Mouse (Mus musculus): ENCODE data around the gene Cdc26.

Gene Cdc26

GRCm38 (mm10) chr4:62384159-62384558 is 24.3 kb downstream of the Cdc26 start:
- Histone ChIP-seq H3K36me3 (ENCODE audit: control insufficient read depth, insufficient read depth, low read length, poor library complexity, severe bottlenecking) (no peaks in the 10 kb centered on the region), H3K27me3 (ENCODE audit: control insufficient read depth, insufficient read depth, low read length, poor library complexity, severe bottlenecking) (no peaks in the 10 kb centered on the region)
- DNase-seq (ENCODE audit: low read depth, low spot score): no peak

GRCm38 (mm10) chr4:62383752-62384151 is 24.7 kb downstream of the Cdc26 start:
- Histone ChIP-seq H3K36me3 (ENCODE audit: control insufficient read depth, insufficient read depth, low read length, poor library complexity, severe bottlenecking) (no peaks in the 10 kb centered on the region), H3K27me3 (ENCODE audit: control insufficient read depth, insufficient read depth, low read length, poor library complexity, severe bottlenecking) (no peaks in the 10 kb centered on the region)
- no peak for DNase-seq (ENCODE audit: low read depth, low spot score)

GRCm38 (mm10) chr4:62383207-62383606 is 25.2 kb downstream of the Cdc26 start:
- Histone ChIP-seq H3K36me3 (ENCODE audit: control insufficient read depth, insufficient read depth, low read length, poor library complexity, severe bottlenecking) (no peaks in the 10 kb centered on the region), H3K27me3 (ENCODE audit: control insufficient read depth, insufficient read depth, low read length, poor library complexity, severe bottlenecking) (no peaks in the 10 kb centered on the region)
- no peak for DNase-seq (ENCODE audit: low read depth, low spot score)

GRCm38 (mm10) chr4:62379724-62380381 is 28.6 kb downstream of the Cdc26 start:
- no peaks in the 10 kb centered on the region for H3K36me3 ChIP-seq (ENCODE audit: control insufficient read depth, insufficient read depth, low read length, poor library complexity, severe bottlenecking)
- DNase-seq (ENCODE audit: low read depth, low spot score): no peak
- no peaks in the 10 kb centered on the region for H3K27me3 ChIP-seq (ENCODE audit: control insufficient read depth, insufficient read depth, low read length, poor library complexity, severe bottlenecking)

GRCm38 (mm10) chr4:62376123-62376522 is 32.3 kb downstream of the Cdc26 start:
- Histone ChIP-seq H3K36me3 (ENCODE audit: control insufficient read depth, insufficient read depth, low read length, poor library complexity, severe bottlenecking) (no peaks in the 10 kb centered on the region), H3K27me3 (ENCODE audit: control insufficient read depth, insufficient read depth, low read length, poor library complexity, severe bottlenecking) (no peaks in the 10 kb centered on the region)
- DNase-seq (ENCODE audit: low read depth, low spot score): no peak

DNA sequence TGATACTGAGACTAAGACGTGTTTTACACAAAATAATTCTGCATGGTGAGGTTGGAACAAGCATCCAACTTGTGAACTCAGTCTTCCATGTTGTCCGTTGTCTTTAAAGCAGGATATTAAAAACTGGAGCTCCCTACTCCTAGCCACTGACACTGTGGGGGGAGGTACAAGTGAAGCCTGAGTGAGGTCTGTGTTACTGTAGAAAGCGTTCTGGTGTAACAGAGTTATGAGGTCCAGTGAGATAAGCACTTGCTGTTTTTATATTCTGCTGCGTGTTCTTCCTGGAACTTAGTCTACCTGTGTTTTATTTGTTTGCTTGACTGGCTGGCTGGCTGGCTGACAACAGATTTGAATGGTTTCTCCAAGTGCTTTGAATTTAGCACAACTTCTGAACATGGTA is 34.1 kb downstream of the Cdc26 start:
- DNase-seq (ENCODE audit: low read depth, low spot score): no peak
- H3K36me3 ChIP-seq (ENCODE audit: control insufficient read depth, insufficient read depth, low read length, poor library complexity, severe bottlenecking): no peaks in the 10 kb centered on the region
- no peaks in the 10 kb centered on the region for H3K27me3 ChIP-seq (ENCODE audit: control insufficient read depth, insufficient read depth, low read length, poor library complexity, severe bottlenecking)

GRCm38 (mm10) chr4:62373668-62374067 is 34.8 kb downstream of the Cdc26 start:
- DNase-seq (ENCODE audit: low read depth, low spot score): no peak
- Histone ChIP-seq H3K36me3 (ENCODE audit: control insufficient read depth, insufficient read depth, low read length, poor library complexity, severe bottlenecking) (no peaks in the 10 kb centered on the region), H3K27me3 (ENCODE audit: control insufficient read depth, insufficient read depth, low read length, poor library complexity, severe bottlenecking) (no peaks in the 10 kb centered on the region)

GRCm38 (mm10) chr4:62372818-62373520 is 35.5 kb downstream of the Cdc26 start:
- no peak for DNase-seq (ENCODE audit: low read depth, low spot score)
- Histone ChIP-seq H3K36me3 (ENCODE audit: control insufficient read depth, insufficient read depth, low read length, poor library complexity, severe bottlenecking) (no peaks in the 10 kb centered on the region), H3K27me3 (ENCODE audit: control insufficient read depth, insufficient read depth, low read length, poor library complexity, severe bottlenecking) (no peaks in the 10 kb centered on the region)

DNA sequence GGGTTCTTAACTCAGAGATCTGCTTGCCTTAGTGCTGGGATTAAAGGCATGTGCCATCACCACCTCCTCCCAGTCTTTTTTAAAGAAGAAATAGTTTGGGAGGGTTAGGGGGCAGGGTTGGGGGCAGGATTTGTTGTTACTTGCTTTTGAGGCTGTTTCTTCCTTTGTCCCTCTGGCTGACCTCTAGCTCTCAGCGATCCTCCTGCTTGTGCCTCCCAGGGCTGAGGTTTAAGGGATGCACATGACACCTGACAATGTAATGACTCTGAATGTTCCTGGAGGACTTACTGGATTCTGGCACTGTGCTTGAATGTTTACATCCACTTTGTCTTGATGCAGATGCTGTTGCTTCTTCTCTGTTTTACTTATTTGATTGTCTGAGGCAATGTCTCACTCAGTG is 36.0 kb downstream of the Cdc26 start:
- no peak for DNase-seq (ENCODE audit: low read depth, low spot score)
- Histone ChIP-seq H3K36me3 (ENCODE audit: control insufficient read depth, insufficient read depth, low read length, poor library complexity, severe bottlenecking) (no peaks in the 10 kb centered on the region), H3K27me3 (ENCODE audit: control insufficient read depth, insufficient read depth, low read length, poor library complexity, severe bottlenecking) (no peaks in the 10 kb centered on the region)

GRCm38 (mm10) chr4:62369091-62369490 is 39.4 kb downstream of the Cdc26 start:
- no peaks in the 10 kb centered on the region for H3K27me3 ChIP-seq (ENCODE audit: control insufficient read depth, insufficient read depth, low read length, poor library complexity, severe bottlenecking)
- H3K36me3 ChIP-seq (ENCODE audit: control insufficient read depth, insufficient read depth, low read length, poor library complexity, severe bottlenecking): no peaks in the 10 kb centered on the region
- DNase-seq (ENCODE audit: low read depth, low spot score): no peak

DNA sequence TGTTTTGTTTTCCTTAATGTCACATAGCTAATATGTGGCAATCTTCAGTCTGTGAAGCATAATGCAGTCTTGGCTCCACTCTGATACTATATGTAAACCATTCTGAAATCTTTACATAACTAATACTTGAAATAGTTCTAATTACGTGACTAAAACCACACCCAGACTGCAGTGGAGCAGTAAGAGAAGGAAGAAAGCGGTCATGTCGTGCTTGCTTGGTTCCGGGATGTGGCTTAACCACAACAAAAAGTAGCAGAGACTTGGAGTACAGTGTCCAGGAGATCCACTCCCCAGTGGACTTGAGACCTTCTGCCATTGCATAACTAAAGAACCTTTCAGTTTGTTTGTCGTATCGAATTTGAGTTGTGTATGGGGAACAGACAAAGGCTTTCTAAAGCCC is 40.9 kb downstream of the Cdc26 start:
- H3K27me3 ChIP-seq (ENCODE audit: control insufficient read depth, insufficient read depth, low read length, poor library complexity, severe bottlenecking): no peaks in the 10 kb centered on the region
- peak; percentile 51 for DNase-seq (ENCODE audit: low read depth, low spot score)
- H3K36me3 ChIP-seq (ENCODE audit: control insufficient read depth, insufficient read depth, low read length, poor library complexity, severe bottlenecking): no peaks in the 10 kb centered on the region

GRCm38 (mm10) chr4:62366291-62366690 is 42.2 kb downstream of the Cdc26 start:
- no peak for DNase-seq (ENCODE audit: low read depth, low spot score)
- H3K36me3 ChIP-seq (ENCODE audit: control insufficient read depth, insufficient read depth, low read length, poor library complexity, severe bottlenecking): no peaks in the 10 kb centered on the region
- no peaks in the 10 kb centered on the region for H3K27me3 ChIP-seq (ENCODE audit: control insufficient read depth, insufficient read depth, low read length, poor library complexity, severe bottlenecking)

DNA sequence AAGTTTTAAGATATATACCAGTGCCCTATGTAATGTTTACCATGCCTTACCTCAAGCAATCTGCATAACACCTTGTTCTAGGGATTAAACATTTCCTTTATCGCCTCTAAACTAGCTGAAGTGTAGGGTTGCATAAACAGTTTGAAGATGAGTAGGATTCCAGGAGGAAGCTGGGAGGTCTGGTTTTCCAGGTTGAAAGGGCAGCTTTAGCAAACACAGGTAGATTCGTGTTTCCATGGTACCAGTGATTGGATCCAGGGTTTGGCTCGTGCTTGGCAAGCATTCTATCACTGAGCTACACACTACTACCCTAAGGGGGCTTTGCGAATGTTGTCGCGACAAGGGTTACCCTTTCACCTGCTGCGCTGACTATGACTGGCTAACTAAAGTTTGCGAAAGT is 44.1 kb downstream of the Cdc26 start:
- H3K27me3 ChIP-seq (ENCODE audit: control insufficient read depth, insufficient read depth, low read length, poor library complexity, severe bottlenecking): no peaks in the 10 kb centered on the region
- H3K36me3 ChIP-seq (ENCODE audit: control insufficient read depth, insufficient read depth, low read length, poor library complexity, severe bottlenecking): no peaks in the 10 kb centered on the region
- DNase-seq (ENCODE audit: low read depth, low spot score): no peak

GRCm38 (mm10) chr4:62362437-62362836 is 46.0 kb downstream of the Cdc26 start:
- DNase-seq (ENCODE audit: low read depth, low spot score): peak; percentile 54
- Histone ChIP-seq H3K27me3 (ENCODE audit: control insufficient read depth, insufficient read depth, low read length, poor library complexity, severe bottlenecking) (no peaks in the 10 kb centered on the region), H3K36me3 (ENCODE audit: control insufficient read depth, insufficient read depth, low read length, poor library complexity, severe bottlenecking) (no peaks in the 10 kb centered on the region)

GRCm38 (mm10) chr4:62361997-62362396 is 46.4 kb downstream of the Cdc26 start:
- H3K27me3 ChIP-seq (ENCODE audit: control insufficient read depth, insufficient read depth, low read length, poor library complexity, severe bottlenecking): no peaks in the 10 kb centered on the region
- H3K36me3 ChIP-seq (ENCODE audit: control insufficient read depth, insufficient read depth, low read length, poor library complexity, severe bottlenecking): no peaks in the 10 kb centered on the region
- no peak for DNase-seq (ENCODE audit: low read depth, low spot score)

GRCm38 (mm10) chr4:62361571-62361970 is 46.9 kb downstream of the Cdc26 start:
- Histone ChIP-seq H3K27me3 (ENCODE audit: control insufficient read depth, insufficient read depth, low read length, poor library complexity, severe bottlenecking) (no peaks in the 10 kb centered on the region), H3K36me3 (ENCODE audit: control insufficient read depth, insufficient read depth, low read length, poor library complexity, severe bottlenecking) (no peaks in the 10 kb centered on the region)
- DNase-seq (ENCODE audit: low read depth, low spot score): no peak

All from splenic B cell, adult 2 months (primary cell).